Mouse (Mus musculus) embryonic facial prominence, embryonic 10.5 days (tissue): Measurements from ENCODE around the gene Uqcc2. TPM values are rescaled to one million over a fixed set of nuclear protein-coding genes. Genes with fewer than 3 reads are reported as not detected.

Source experiments
- DNase-seq: peaks from one replicate; pipeline ENCODE4 v3.0.0-alpha.2; 2017; ENCODE audit warnings: low spot score
- H3K27ac ChIP-seq: fragments of 300-500 bp; sonication (generic); replicated peaks from 2 replicates; pipeline ENCODE4 v1.5.1; 2016; ENCODE audit warnings: mild to moderate bottlenecking
- H3K27me3 ChIP-seq: fragments of 300-500 bp; sonication (generic); replicated peaks from 2 replicates; pipeline ENCODE4 v1.6.1; 2016; ENCODE audit warnings: low read depth, mild to moderate bottlenecking; ENCODE audit not compliant: poor library complexity, severe bottlenecking
- H3K36me3 ChIP-seq: fragments of 300-500 bp; sonication (generic); replicated peaks from 2 replicates; pipeline ENCODE4 v1.6.1; 2016; ENCODE audit warnings: mild to moderate bottlenecking, moderate library complexity
- H3K4me1 ChIP-seq: fragments of 300-500 bp; sonication (generic); 2 replicates; pipeline ENCODE4 v1.6.1; 2016
- H3K4me3 ChIP-seq: fragments of 300-500 bp; sonication (generic); 2 replicates; pipeline ENCODE4 v1.5.1; 2016; ENCODE audit warnings: mild to moderate bottlenecking, moderate library complexity
- H3K9me3 ChIP-seq: fragments of 300-500 bp; sonication (generic); 2 replicates; pipeline ENCODE4 v1.6.1; 2016; ENCODE audit warnings: mild to moderate bottlenecking
- WGBS: fragments of 180-500 bp; shearing (Covaris S2); methylation state at CpG from one replicate; pipeline ENCODE4 v1.1.7; 2016; 5-methylcytosine and 5-hydroxymethylcytosine counted together
- polyA plus RNA-seq: library from polyadenylated mRNA; unstranded; fragments of >200 nt; fragmentation: Nextera tagmentation; extraction: Ambion mirVana; gene quantifications from 2 replicates; pipeline ENCODE4 v1.2.1, GENCODE M21; 2016

Uqcc2 gene
- polyA plus RNA-seq, 1 experiment from 2014 or later, result 410 TPM

DNA sequence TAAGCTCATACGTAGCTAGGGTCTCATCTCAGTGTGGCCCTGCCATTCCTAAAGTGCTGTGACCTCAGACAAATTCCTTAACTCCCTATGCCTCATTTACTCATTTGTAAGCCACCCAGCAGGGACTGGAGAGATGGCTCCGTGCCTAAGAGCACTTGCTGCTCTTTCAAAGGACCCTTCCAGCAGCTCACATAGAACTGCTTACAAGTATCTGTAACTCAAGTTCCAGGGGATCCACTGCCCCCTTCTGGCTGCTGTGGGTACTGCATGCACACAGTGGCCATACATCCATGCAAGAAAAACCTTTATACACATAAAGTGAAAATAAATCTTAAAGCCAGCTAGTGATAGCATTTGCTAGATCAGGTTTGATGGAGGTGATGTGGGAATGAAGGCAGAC, 48.0 kb downstream of the Uqcc2 start:
- H3K9me3 ChIP-seq, result no peaks in the 10 kb centered on the region
- no peak overlapping the region for H3K27ac ChIP-seq
- peak; percentile 76 for DNase-seq
- peaks cover 42% of the 10 kb centered on the region for H3K4me1 ChIP-seq
- H3K27me3 ChIP-seq, result no peaks in the 10 kb centered on the region
- H3K4me3 ChIP-seq, result no peak overlapping the region
- 61% methylated on average over 2 of the region's 2 CpGs for WGBS
- H3K36me3 ChIP-seq, result 0 out of 2 replicates have a peak, but pooled peaks cover 4% of the 10 kb centered on the region

DNA sequence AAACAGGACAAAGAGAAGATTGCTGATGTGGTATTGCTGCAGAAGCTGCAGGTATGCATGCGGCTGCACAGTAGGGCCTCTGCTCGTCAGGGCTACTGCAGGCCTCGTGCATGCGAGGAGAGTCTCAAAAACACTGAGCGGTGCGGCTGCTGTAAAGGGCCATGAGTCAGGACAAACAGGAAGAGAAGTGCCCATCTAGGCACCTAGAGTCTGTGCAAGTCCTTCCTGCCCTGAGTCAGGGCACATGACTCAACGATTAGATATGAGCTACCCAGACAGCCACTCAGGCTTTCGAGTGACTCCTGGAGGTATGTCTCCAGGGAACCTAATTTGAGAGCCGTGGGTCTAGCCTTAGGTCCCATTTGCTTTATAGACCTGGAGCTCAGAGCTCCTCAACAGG, 50.1 kb downstream of the Uqcc2 start:
- Histone ChIP-seq H3K27ac (no peak overlapping the region; the same call in 1 of the 2 replicates), H3K4me3 (no peak overlapping the region), H3K27me3 (no peaks in the 10 kb centered on the region), H3K36me3 (no peaks in the 10 kb centered on the region), H3K4me1 (peaks cover 44% of the 10 kb centered on the region), H3K9me3 (no peaks in the 10 kb centered on the region)
- 80% methylated on average over 9 of the region's 9 CpGs for WGBS
- no peak for DNase-seq

DNA sequence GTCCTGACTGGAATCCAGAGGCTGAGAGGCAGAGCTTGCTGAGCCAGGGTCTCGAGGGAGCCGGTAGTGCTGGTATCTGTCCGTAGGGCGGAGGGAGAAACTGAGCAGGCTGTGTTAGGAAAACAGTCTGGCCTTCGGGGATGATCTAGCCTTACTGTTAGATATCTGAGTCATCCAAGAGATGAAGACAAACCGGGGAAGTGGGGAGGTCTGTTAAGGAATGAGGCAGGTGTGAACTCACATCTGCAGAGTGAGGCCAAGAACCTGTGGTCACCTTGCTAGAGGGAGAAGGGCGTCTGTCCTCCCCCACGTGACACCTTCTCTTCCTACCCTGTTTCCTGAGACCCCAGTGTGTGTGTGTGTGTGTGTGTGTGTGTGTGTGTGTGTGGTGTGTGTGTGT, 50.9 kb downstream of the Uqcc2 start:
- Histone ChIP-seq H3K27me3 (no peaks in the 10 kb centered on the region), H3K27ac (no peak overlapping the region; the same call in 1 of the 2 replicates), H3K36me3 (no peaks in the 10 kb centered on the region), H3K4me1 (peaks cover 39% of the 10 kb centered on the region), H3K4me3 (no peak overlapping the region), H3K9me3 (peaks cover 3% of the 10 kb centered on the region; the same call in 1 of the 2 replicates)
- DNase-seq, result no peak
- WGBS, result 66% methylated on average over 8 of the region's 8 CpGs

DNA sequence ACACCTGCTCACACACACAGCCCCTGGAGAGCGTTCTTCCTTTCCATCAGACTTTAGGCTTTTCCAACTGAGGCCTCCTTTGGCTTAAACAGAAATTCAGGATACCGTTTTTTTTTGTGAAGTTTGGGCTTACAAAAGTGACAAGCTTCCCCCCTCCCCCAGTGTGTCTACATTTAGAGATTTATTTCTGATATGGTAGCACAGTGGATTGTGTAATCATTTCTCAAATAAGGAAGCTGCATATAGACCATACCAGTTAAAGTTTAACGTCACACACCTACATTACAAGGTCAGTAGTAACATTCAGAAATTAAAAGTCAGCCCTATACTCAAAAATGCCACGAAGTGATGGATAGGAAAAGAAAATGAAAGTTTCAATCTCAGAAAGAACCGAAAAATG, 51.8 kb downstream of the Uqcc2 start:
- H3K27ac ChIP-seq, result no peak overlapping the region; the same call in 1 of the 2 replicates
- 87% methylated on average over 5 of the region's 5 CpGs for WGBS
- H3K36me3 ChIP-seq, result no peaks in the 10 kb centered on the region
- no peak overlapping the region for H3K4me3 ChIP-seq
- no peak for DNase-seq
- peaks cover 32% of the 10 kb centered on the region for H3K4me1 ChIP-seq
- no peaks in the 10 kb centered on the region for H3K27me3 ChIP-seq
- H3K9me3 ChIP-seq, result peaks cover 3% of the 10 kb centered on the region; the same call in 1 of the 2 replicates

DNA sequence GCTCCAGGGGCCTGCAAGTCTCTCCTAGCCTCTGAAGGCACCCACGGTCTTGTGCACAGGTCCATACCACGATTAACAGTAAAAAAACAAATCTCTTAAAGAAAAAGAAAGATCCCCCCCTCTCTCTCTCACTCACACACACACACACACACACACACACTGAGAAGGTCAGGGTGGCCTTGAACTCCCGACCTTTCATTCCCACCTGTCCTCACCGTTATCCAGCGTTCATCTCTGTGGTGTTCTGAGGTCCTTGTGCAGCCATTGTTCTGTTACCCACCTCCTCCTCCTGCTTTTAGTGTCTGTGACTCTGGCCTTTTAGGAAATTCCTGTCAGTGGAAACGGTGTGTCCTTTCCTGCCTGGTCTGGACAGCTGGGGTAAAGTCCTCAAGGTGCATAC, 55.2 kb downstream of the Uqcc2 start:
- Histone ChIP-seq H3K9me3 (peaks cover 3% of the 10 kb centered on the region; the same call in 1 of the 2 replicates), H3K4me3 (no peak overlapping the region), H3K36me3 (no peaks in the 10 kb centered on the region), H3K27me3 (no peaks in the 10 kb centered on the region), H3K27ac (no peak overlapping the region), H3K4me1 (peaks cover 45% of the 10 kb centered on the region)
- no peak for DNase-seq
- 88% methylated on average over 6 of the region's 6 CpGs for WGBS

DNA sequence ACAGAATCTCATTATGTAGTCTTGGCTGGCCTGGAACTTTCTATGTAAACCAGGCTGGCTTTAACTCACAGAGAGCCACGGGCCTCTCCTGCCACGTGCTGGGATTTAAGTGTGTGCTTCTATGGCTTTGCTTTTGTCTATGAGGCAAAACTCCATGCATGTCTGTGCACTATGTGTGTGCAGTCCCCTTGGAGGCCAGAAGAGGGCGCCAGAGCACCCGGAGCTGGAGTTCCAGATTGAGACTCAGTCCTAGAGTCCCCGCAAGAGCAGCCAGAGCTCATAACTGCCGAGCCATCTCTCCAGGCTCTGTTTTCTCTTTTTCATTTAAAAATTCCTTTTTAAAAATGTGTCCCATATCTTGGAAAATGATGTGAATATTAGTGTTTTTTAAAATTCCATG, 55.8 kb downstream of the Uqcc2 start:
- Histone ChIP-seq H3K27ac (no peak overlapping the region), H3K9me3 (peaks cover 3% of the 10 kb centered on the region; the same call in 1 of the 2 replicates), H3K4me1 (peaks cover 40% of the 10 kb centered on the region), H3K27me3 (no peaks in the 10 kb centered on the region), H3K4me3 (no peak overlapping the region), H3K36me3 (no peaks in the 10 kb centered on the region)
- DNase-seq, result no peak
- WGBS, result 78% methylated on average over 6 of the region's 6 CpGs

DNA sequence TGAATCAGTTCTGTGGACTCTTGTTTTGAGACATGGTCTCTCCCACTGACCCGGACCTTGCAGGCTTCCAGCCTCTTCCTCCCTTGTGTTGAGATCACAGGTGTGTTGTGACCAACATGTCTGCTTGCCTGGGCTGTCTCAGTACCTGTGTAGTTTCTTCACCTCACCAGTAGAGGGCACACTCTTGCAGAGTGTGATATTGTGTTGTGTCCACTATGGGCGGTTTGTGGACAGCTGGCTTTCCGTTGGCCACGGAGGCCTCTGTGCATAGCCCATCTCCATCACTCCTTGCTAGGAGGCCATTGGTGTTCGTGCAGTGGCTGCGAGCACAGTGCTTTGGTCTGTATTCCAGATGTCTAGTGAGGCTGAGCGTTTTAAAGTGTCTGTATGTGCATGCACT, 56.6 kb downstream of the Uqcc2 start:
- WGBS, result 94% methylated on average over 7 of the region's 7 CpGs
- Histone ChIP-seq H3K27me3 (no peaks in the 10 kb centered on the region), H3K36me3 (no peaks in the 10 kb centered on the region), H3K27ac (no peak overlapping the region), H3K9me3 (peaks cover 3% of the 10 kb centered on the region; the same call in 1 of the 2 replicates), H3K4me1 (peaks cover 36% of the 10 kb centered on the region), H3K4me3 (no peak overlapping the region)
- DNase-seq, result no peak

DNA sequence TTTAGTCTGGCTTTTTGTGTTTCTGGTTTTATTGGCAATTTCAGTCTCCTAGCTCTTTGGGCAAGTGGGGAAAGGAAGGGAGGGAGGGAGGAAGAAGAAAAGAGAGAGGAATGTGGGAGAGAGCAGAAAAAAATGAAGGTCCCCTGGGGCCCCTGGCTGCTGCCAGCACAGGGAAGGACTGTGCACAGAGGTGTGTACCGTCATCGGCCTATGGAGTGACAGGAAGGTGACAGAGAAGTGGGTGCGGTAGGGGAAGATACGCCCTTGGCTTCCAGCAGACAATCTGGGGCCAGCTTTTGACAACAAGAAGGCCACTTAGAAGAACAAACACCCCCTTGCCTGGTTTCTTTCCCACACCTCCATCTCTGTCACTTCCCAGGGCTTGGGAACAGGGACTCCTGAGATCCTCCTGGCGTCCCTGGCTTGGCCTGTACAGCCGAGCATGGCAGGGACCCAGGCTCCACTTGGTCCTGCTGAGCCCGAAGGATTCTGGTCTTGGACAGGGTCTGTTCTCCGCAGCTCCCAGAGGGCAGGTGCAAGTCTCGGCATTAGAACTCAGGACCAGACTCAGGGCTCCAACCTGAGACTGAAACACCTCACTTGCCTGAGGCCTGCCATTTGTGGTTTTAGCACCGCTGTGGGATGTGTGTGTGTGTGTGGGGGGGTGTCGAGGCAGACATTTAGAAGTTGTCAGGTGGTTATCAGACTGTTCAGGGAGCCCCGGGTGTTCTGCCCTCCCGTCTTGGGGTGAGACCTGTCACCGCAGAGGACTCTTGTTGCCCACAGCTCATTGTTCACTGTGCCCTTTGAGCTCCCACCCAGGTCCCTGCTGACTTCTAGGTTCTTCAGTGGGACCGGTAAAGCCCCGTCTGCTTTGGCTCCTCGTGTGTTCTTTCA, 58.6 kb downstream of the Uqcc2 start:
- 86% methylated on average over 17 of the region's 17 CpGs for WGBS
- no peaks in the 10 kb centered on the region for H3K36me3 ChIP-seq
- no peak overlapping the region for H3K4me3 ChIP-seq
- H3K4me1 ChIP-seq, result peaks cover 23% of the 10 kb centered on the region
- H3K9me3 ChIP-seq, result peaks cover 3% of the 10 kb centered on the region; the same call in 1 of the 2 replicates
- DNase-seq, result no peak
- H3K27ac ChIP-seq, result no peak overlapping the region
- H3K27me3 ChIP-seq, result no peaks in the 10 kb centered on the region

DNA sequence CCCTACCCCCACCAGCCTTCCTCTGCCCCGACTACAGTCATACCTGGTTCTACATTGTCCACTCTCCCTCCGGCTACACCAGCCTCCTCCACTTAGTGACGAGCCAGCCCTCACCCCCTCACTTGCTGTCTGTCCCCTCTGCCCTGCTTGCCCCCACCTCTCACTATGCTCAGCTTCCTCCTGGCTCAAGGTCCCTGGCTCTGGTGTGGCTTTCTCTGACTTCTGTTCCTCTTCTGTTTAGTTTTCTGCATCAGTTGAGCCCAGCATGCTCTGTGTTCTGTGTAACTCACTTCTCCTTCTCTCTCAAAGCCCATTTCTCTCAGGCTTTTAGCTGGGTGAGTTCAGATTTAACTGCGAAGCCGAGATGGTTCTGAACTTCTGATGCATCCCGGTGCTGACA, 59.5 kb downstream of the Uqcc2 start:
- Histone ChIP-seq H3K9me3 (peaks cover 3% of the 10 kb centered on the region; the same call in 1 of the 2 replicates), H3K4me1 (peaks cover 30% of the 10 kb centered on the region), H3K27ac (peak overlapping the region; percentile 52), H3K4me3 (no peak overlapping the region), H3K27me3 (no peaks in the 10 kb centered on the region), H3K36me3 (no peaks in the 10 kb centered on the region)
- 74% methylated on average over 6 of the region's 6 CpGs for WGBS
- DNase-seq, result no peak

DNA sequence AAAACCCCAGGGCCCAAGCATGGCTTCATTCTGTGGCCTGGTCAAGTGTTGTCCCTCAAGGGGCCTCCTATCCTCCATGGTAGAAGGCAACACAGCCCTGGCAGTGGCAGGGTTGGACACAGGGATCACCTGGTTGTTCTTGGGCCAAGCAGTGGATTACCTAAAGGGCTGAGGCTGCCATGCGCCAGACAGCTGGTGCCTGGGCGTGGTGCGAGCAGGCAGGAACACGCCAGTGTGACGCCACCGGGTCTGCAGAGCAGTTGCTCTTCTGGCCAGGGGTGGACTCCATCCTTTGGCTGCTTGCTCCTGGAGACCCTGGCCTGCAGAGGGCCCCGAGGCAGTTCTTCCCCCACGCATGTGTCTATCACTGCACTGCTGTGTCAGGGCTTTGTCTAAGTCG, 59.9 kb downstream of the Uqcc2 start:
- H3K4me3 ChIP-seq, result no peak overlapping the region
- H3K4me1 ChIP-seq, result peaks cover 32% of the 10 kb centered on the region
- WGBS, result 76% methylated on average over 9 of the region's 9 CpGs
- H3K27ac ChIP-seq, result peak overlapping the region; percentile 52
- no peaks in the 10 kb centered on the region for H3K36me3 ChIP-seq
- no peaks in the 10 kb centered on the region for H3K27me3 ChIP-seq
- H3K9me3 ChIP-seq, result peaks cover 3% of the 10 kb centered on the region; the same call in 1 of the 2 replicates
- DNase-seq, result no peak

DNA sequence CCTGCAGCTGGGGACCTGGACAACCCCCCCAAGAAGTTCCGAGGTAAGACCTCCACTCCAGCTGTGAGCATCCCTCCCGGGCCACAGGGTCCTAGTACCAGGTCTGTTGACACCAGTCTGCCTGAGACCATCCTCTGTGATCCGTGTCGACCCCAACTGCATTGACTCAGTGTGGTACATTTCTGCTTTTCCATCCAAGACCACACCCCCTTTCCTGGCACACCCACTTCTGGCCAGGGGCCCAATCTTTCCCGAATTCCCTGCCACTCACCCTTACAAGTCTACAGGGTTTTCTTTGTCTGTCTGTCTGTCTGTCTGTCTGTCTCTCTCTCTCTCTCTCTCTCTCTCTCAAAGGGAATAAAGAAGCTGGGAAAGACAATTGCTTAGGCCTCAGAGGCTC, 60.6 kb downstream of the Uqcc2 start:
- Histone ChIP-seq H3K4me1 (peaks cover 32% of the 10 kb centered on the region), H3K9me3 (peaks cover 3% of the 10 kb centered on the region; the same call in 1 of the 2 replicates), H3K36me3 (no peaks in the 10 kb centered on the region), H3K27ac (no peak overlapping the region), H3K4me3 (no peak overlapping the region), H3K27me3 (no peaks in the 10 kb centered on the region)
- WGBS, result 81% methylated on average over 5 of the region's 5 CpGs
- DNase-seq, result no peak
